Mouse (Mus musculus): ENCODE measurements around the gene Rrnad1. TPM values are rescaled to one million over a fixed set of nuclear protein-coding genes. Genes with fewer than 3 reads are reported as not detected.
"Not testable (repeated sequence)": the region's sequence is repeated elsewhere in the genome, so short reads cannot be mapped to it uniquely, and the experiment has no call there.

The Rrnad1 gene
- total RNA-seq, 2 experiments from 2014 or later, result 4.8 to 5.1 TPM

GRCm38 (mm10) chr3:87918551-87918950 lies 12.0 kb downstream of the Rrnad1 start:
- DNase-seq, result no peak

GRCm38 (mm10) chr3:87916990-87917389 lies 13.5 kb downstream of the Rrnad1 start:
- DNase-seq, result no peak

- DNase-seq, result no peak
Measured at GRCm38 (mm10) chr3:87913891-87914290, 16.6 kb downstream of the Rrnad1 start.

DNA sequence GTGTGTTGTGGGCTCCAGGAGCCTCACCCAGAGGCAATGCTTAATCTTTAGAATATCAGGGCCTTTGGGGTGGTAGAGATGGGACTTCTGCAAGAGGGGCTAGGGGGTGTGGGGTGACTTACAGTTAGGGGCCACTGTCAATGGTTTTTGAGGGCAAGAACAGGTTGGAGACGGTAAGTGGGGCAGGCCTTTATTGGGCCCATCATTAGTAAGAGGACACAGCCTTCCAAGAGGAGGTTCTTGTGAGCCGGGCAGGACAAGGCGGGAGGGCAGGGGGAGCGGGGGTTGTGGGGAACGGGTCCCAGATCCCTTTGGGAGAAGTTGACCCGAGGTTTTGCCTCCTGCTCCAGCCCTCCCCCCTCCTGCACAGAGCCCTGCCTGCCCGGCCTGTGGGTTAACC lies 17.0 kb downstream of the Rrnad1 start:
- no peak for DNase-seq

- DNase-seq, result peak; percentile 86 to 88
Measured at GRCm38 (mm10) chr3:87910573-87911141, 19.9 kb downstream of the Rrnad1 start.

DNA sequence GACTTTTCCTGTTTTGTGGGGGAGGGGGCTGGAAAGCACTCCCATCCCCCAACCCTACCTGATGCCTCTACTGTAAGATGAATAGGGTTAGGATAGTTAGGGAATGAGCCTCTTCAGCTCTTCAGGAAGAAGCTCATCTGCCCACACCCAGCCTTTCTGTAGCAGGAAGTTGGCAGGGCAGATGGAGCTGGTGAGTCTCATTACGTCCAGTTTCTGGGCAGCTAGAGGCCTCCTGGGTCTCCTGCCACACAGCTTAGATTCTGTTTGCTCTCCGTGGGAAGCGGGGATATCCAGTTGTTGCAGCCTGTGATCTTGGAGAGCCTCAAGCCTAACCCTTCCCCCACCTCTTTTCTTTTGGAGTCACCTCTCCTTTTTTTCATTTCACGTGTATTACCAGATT lies 20.6 kb downstream of the Rrnad1 start:
- no peak for DNase-seq

DNA sequence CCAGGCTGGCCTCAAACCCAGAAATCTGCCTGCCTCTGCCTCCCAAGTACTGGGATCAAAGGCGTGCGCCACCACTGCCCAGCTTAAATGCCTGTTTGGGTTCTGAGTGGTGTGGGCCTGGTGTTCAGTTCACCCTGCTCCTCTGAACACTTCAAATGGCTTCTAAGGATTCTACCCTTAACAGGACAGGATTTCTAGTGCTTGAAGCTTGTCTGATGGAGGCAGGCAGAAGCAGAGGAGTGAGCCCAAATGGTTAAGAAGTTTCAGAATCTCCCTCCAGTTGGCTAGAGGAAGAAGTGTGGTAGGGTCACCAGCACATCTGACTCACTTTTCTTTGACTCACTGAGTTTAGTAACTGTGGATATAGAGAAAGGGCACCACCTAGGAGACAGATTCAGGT lies 21.1 kb downstream of the Rrnad1 start:
- DNase-seq, result peak in 1 of 2 experiments; percentile 4

DNA sequence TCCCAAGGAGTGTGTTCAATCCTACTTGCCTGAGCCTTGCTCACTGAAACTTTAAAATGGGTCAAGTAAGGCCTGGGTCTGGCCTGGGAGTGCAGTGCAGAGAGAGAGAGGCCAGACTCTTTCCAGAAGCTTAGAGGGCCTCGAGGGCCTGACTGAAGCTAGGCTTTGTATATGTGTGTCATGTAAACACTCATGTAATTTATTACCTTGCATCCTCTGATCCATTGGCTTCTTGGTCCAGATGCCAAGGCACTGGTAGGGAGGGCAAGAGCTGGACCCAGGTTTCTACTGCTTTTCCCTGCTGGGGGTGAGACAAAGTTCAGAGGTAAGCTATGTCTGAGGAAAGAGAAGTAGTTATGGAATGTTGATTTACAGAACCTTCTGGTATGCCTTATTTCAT lies 22.6 kb downstream of the Rrnad1 start:
- no peak for DNase-seq

DNA sequence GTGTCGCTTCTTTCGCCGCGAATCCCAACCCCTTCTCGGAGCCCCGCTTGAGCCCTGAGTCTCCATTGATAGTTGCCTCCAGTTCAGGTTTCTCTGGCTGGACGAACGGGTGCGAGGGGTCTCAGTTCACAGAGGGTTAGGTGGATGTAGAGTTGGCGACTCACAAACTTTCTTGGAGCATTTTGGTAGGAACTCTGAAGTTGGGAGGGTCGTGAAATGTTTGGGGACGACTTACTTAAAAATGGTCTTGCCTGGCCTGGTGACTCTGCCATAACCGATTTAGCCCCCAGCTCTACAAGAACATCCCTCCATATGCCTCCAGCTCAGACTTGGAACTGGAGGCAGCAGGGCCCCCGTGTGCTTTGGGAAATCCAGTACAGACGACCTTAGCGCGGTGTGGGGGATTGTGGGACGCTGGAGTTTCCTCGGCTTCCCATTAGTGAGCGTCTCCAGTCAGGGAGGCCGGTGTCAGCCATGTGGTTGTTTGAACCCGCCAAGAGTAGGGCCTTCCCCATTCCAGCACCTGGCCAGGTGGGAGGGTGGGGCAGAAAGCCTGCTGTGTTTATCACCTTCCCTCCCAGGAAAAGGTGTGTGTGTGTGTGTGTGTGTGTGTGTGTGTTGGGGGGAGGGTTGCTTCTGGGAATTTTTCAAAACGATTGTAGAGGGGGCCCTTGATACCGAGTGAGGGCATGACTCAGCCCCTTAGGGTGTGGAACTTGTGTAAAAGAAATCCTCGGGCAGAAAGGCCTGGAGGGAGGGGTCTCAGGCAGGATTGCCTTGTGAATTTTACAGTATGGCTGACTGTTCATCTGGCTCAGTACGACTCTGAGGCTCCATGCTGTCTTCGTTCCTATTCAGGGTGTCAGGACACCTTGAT lies 23.3 kb downstream of the Rrnad1 start:
- DNase-seq, result peak; percentile 36 to 54

DNA sequence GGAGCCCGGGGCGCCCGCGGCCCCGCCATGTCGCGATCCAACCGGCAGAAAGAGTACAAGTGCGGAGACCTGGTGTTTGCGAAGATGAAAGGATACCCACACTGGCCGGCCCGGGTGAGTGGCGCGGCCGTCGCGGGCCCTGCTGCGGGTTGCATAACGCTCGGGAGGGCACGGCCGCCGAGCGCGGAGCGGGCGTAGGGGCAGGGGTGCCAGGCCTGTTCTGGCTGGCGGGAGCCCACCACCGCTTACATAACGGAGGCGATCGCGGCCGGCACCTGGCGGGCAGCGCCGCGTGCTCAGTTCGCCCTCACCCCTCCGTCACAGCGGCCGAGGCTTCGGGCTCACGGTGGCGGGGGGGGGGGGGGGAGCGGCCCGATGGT lies 23.9 kb downstream of the Rrnad1 start:
- DNase-seq, result peak in 1 of 2 experiments; percentile 65

DNA sequence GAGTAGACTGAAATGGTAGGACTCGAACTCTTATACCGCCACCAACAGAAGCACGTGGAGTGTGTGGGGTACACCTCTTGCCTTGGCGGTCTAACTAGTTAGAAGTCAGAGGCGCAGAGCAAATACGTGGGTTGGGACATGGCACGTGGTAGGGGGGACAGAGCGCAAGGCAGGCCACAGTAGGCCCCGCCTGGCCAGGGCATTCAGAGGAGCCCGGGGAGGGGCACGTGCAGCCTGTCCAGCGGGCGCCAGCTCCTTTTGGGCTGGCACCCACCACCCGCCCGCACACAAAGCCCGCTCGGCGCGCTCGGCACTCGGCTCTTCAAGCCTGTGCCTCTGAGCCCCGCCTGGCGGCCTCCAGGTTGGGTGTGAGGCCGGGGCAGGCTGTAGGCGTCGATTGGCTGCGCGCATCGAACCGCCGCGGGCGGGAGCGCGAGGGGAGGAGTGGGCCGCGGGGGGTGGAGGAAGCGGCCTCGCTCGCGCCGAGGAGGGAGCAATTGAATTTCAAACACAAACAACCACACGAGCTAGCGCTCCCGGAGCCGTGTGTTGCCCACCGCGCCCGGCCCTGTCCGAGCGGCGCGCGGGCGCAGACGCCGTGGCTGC lies 24.5 kb downstream of the Rrnad1 start, which contains the start of gene Hdgf:
Gene Hdgf, plus strand, starts transcription at position 442 of the 606 bp plus-strand sequence.
- peak; percentile 93 to 96 for DNase-seq

DNA sequence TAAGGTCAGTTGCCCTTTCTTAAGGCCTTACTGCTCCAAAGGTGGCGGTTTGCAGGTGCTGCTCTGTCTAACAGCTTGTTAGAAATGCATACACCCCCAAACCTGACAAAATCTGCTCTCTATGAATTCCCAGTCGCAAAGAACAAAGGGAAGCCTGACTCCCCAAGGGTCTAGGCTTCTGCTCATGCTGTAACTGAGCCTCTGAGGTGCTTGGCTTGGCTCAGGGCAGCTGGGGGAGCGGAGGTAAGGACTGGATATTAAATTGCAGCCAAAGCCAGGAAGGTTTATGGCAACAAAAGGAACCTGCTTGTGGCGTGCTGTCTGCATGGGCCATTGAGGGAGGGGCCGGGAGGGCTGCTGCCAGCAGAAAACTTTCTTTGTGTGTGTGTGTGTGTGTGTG lies 26.7 kb downstream of the Rrnad1 start:
- no peak for DNase-seq

DNA sequence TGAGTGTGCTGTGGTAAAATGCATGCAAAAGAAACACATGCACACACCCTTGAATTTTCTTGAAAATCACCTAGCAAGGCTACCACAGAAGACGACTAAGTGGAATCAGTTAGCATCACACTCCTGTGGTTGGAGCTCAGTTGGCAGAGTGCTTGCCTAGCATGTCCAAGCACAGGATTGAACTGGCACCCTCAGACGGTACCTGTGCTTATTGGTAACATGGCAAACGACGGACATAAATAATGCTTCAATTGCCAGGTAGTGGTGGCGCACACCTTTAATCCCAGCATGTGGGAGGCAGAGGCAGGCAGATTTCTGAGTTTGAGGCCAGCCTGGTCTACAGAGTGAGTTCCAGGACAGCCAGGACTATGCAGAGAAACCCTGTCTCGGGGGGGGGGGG lies 28.6 kb downstream of the Rrnad1 start:
- DNase-seq, result not testable (repeated sequence)

GRCm38 (mm10) chr3:87901036-87901624 lies 29.4 kb downstream of the Rrnad1 start:
- no peak for DNase-seq

- no peak for DNase-seq
Measured at GRCm38 (mm10) chr3:87899776-87900175, 30.7 kb downstream of the Rrnad1 start.

GRCm38 (mm10) chr3:87899266-87899665 lies 31.3 kb downstream of the Rrnad1 start:
- DNase-seq, result no peak

DNA sequence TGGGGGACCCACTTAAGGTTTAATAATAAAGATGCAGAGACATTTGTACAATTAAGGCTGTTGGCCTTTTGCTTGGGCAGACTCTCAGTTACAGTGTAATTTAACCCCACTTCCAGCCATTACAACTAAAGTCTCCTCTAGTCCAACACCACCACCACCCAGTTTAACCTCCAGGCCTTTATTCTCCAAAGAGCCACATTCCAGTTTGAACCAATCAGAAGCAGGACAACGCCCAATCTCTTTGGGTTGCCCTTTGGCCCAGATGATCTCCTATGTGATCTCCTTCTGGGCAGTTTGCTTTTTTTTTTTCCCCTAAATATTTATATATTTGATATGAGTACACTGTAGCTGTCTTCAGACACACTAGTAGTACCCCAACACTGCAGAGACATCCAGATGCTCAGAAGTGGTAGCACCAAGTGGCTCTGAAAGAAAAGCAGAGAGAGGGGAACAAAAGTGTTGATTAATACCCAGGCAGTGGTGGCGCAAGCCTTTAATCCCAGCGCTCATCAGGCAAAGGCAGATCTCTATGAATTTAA lies 37.1 kb downstream of the Rrnad1 start:
- DNase-seq, result no peak

DNA sequence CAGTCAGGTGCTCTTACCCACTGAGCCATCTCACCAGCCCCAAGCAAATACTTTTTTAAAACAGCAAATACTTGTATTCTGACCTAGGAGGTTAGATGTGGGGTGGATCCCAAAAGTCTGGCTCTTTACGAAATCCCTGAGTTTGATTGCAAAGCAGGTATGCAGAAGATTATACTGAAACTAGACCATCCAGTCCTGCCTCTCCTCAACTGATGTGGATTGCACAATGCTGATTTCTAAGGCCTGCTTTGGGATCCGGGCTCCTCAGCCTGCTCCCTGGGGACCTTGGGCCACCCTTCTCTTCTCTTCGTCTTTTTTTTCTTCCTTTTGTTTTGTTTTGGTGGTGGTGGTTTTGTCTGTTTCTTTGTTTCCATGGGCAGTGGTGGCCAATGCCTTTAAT lies 39.0 kb downstream of the Rrnad1 start:
- no peak for DNase-seq

DNA sequence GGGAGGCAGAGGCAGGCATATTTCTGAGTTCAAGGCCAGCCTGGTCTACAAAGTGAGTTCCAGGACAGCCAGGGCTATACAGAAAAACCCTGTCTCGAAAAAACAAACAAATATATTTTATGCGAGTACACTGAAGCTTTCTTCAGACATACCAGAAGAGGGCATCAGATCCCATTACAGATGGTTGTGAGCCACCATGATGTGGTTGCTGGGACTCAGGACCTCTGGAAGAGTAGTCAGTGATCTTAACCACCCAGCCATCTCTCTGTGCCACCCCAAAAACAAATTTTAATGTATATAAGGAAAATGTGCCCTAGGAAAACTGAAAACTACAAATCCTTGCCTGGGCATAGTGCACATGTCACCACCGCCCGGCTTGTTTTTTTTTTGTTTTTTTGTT lies 43.1 kb downstream of the Rrnad1 start:
- not testable (repeated sequence) for DNase-seq

GRCm38 (mm10) chr3:87886416-87886815 lies 44.1 kb downstream of the Rrnad1 start:
- DNase-seq, result no peak

DNA sequence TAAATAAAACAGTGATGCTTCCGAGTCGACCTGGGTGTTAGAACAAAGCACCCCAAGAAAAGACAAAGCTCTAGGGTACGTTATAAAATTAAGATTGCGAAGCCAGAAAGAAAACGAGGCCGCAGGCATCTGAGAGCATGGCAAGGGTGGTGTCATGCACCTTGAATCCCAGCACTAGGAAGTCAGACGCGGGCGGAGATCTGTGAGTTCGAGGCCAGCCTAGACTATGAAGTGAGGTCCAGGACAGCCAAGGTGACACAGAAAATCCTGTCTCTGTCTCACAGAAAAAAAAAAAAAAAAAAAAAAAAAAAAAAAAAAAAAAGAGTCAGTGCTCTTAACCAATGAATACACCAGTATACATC lies 44.5 kb downstream of the Rrnad1 start:
- no peak for DNase-seq

- DNase-seq, result peak; percentile 95 to 99
Measured at GRCm38 (mm10) chr3:87885281-87886003, 45.1 kb downstream of the Rrnad1 start, which contains the start of gene Prcc. Gene Prcc (minus strand): TSS chr3:87885608.

All from heart, adult 18-20 months (tissue).